Mouse (Mus musculus) bone marrow macrophage, adult 2 months (primary cell): ENCODE data around the gene Herpud2.

Experiments
- CTCF ChIP-seq: IDR thresholded peaks from 2 replicates; pipeline ENCODE4 v1.5.1; 2012; ENCODE audit warnings: low read depth, mild to moderate bottlenecking, low read length, moderate library complexity
- POLR2A ChIP-seq: IDR thresholded peaks from 2 replicates; pipeline ENCODE4 v1.6.1; 2012; ENCODE audit warnings: mild to moderate bottlenecking, low read depth, low read length, borderline replicate concordance

DNA sequence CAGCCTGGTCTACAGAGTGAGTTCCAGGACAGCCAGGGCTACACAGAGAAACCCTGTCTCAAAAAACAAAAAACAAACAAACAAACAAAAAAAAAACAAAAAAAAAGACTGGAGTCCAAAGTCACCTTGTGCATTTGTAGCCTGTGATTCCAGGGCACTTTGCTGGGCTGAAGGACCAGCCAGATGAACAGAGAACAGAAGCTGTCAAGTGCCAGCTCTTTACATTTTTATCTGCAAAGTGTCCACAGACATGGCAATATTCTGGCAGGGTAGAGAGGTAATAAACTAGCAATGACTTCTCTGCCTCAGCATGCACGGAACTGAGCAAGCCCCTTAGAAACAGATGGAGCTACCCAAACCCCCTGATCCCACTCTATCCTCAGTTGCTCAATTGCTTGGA, 75.1 kb downstream of the Herpud2 start:
- no peak for TF ChIP-seq POLR2A
- TF ChIP-seq CTCF, result no peak
